Mouse (Mus musculus) forebrain, embryonic 11.5 days (tissue): ENCODE measurements at regions not wholly inside any gene's neighbourhood (a gene's known extent, or its start where the extent isn't known, plus 50 kb on each side); places are given as distances from the start of the nearest gene placed in this dataset.
A peak's percentile ranks its signal among the peaks of the same experiment; 100 is the strongest.

Experiments used
- ATAC-seq: fragments of 200-750 bp; cut with Nextera tagmentation; replicated peaks from 2 replicates; pipeline ENCODE4 v1.8.0; 2017; ENCODE audit warnings: moderate TSS enrichment; ENCODE audit not compliant: low FRiP score
- DNase-seq: peaks from one replicate; pipeline ENCODE4 v3.0.0-alpha.2; 2017; ENCODE audit warnings: low spot score
- H3K27ac ChIP-seq: fragments of 300-500 bp; sonication (generic); 2 replicates; pipeline ENCODE4 v1.5.1; 2014; ENCODE audit warnings: low read depth, low read length
- H3K27me3 ChIP-seq: fragments of 300-500 bp; sonication (generic); 2 replicates; pipeline ENCODE4 v1.6.1; 2014; ENCODE audit warnings: mild to moderate bottlenecking, low read length, mixed read lengths; ENCODE audit not compliant: control insufficient read depth, insufficient read depth
- H3K36me3 ChIP-seq: fragments of 300-500 bp; sonication (generic); 2 replicates; pipeline ENCODE4 v1.6.1; 2014; ENCODE audit warnings: mild to moderate bottlenecking, low read length, moderate library complexity, mixed read lengths; ENCODE audit not compliant: control insufficient read depth, insufficient read depth
- H3K4me1 ChIP-seq: fragments of 300-500 bp; sonication (generic); replicated peaks from 2 replicates; pipeline ENCODE4 v1.6.1; 2014; ENCODE audit warnings: low read length, mixed read lengths; ENCODE audit not compliant: control insufficient read depth, insufficient read depth
- H3K4me2 ChIP-seq: fragments of 300-500 bp; sonication (generic); 2 replicates; pipeline ENCODE4 v1.6.1; 2014; ENCODE audit warnings: low read depth, mild to moderate bottlenecking, low read length, moderate library complexity, mixed read lengths; ENCODE audit not compliant: severe bottlenecking
- H3K4me3 ChIP-seq: fragments of 300-500 bp; sonication (generic); 2 replicates; pipeline ENCODE4 v1.5.1; 2014; ENCODE audit warnings: low read depth, low read length
- H3K9ac ChIP-seq: fragments of 300-500 bp; sonication (generic); 2 replicates; pipeline ENCODE4 v1.6.1; 2014; ENCODE audit warnings: low read length
- H3K9me3 ChIP-seq: fragments of 300-500 bp; sonication (generic); 2 replicates; pipeline ENCODE4 v1.6.1; 2016; ENCODE audit warnings: low read length, mixed read lengths; ENCODE audit not compliant: control insufficient read depth
- WGBS: fragments of 180-500 bp; shearing (Covaris S2); extraction: QIAGEN DNeasy Blood & Tissue Kit; methylation state at CpG from one replicate; pipeline ENCODE4 v1.1.7; 2014; 5-methylcytosine and 5-hydroxymethylcytosine counted together

- Histone ChIP-seq H3K4me1 (no peaks in the 10 kb centered on the region), H3K9ac (no peak overlapping the region), H3K27ac (no peak overlapping the region), H3K4me2 (no peak overlapping the region), H3K36me3 (no peaks in the 10 kb centered on the region), H3K9me3 (no peaks in the 10 kb centered on the region), H3K4me3 (no peak overlapping the region), H3K27me3 (no peaks in the 10 kb centered on the region)
- WGBS = 68% methylated on average over 3 of the region's 3 CpGs
- DNase-seq (no peak), ATAC-seq (no peak)
Observed at GRCm38 (mm10) chr14:97403176-97403795, 766.3 kb downstream of the Dach1 start.

DNA sequence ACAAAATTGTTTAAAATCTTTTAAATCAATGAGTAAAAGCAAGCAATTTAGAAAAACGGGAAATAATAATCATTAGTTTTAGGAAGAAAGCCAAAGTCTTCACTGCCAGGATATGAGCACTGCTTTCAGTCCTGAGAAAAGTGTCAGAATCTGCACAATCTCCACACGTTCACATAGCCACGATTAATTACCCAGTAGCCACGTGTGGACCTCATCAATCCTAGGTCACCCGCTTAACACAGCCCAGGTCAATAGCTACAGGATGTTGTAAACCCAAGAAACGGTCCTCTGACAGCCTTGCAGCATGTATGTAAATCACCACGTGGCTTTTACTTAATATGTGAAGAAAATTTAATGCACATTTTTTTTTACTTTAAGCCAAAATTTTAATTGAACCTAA, 773.2 kb downstream of the Dach1 start:
- DNase-seq (no peak), ATAC-seq (peak; percentile 82)
- H3K9me3 ChIP-seq = no peaks in the 10 kb centered on the region
- H3K27ac ChIP-seq = no peak overlapping the region
- no peak overlapping the region for H3K4me2 ChIP-seq
- H3K9ac ChIP-seq = no peak overlapping the region
- H3K4me3 ChIP-seq = no peak overlapping the region
- peaks cover 2% of the 10 kb centered on the region; the same call in 1 of the 2 replicates for H3K4me1 ChIP-seq
- 51% methylated on average over 7 of the region's 7 CpGs for WGBS
- no peaks in the 10 kb centered on the region for H3K27me3 ChIP-seq
- H3K36me3 ChIP-seq = no peaks in the 10 kb centered on the region

DNA sequence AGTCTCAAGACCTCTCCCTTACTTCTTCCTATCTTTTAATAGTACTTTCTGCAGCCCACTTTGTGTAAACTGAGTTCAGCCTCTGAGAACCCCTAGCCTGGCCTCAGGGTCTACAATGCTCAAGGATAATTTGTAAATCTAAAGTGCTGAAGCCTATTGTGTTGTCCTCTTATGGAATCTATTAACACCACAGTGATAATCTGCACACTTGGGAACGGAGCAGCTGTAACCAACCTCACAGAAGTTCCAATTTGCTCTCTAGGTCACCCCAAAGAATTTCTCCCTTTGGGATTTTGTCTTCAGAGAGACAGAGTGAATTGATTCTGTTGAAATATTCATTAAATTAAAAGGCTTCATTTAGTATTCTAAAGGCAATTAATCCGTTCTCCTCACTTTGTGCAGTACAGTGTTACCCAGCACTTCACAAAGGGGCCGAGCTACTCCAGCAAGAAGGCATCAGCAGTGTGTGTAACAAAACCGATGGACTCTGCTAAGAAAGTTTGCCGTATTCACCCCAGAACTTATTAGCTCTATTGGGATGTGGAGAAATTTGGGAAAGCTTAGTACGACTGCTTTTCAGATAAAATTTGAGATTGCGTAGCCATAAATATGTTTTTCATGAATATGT, 773.7 kb downstream of the Dach1 start:
- no peaks in the 10 kb centered on the region for H3K9me3 ChIP-seq
- no peaks in the 10 kb centered on the region for H3K36me3 ChIP-seq
- no peak overlapping the region for H3K4me2 ChIP-seq
- DNase-seq = no peak
- ATAC-seq = peak; percentile 93
- H3K27me3 ChIP-seq = no peaks in the 10 kb centered on the region
- H3K9ac ChIP-seq = no peak overlapping the region
- peaks cover 2% of the 10 kb centered on the region; the same call in 1 of the 2 replicates for H3K4me1 ChIP-seq
- H3K4me3 ChIP-seq = no peak overlapping the region
- no peak overlapping the region for H3K27ac ChIP-seq
- 42% methylated on average over 7 of the region's 7 CpGs for WGBS

DNA sequence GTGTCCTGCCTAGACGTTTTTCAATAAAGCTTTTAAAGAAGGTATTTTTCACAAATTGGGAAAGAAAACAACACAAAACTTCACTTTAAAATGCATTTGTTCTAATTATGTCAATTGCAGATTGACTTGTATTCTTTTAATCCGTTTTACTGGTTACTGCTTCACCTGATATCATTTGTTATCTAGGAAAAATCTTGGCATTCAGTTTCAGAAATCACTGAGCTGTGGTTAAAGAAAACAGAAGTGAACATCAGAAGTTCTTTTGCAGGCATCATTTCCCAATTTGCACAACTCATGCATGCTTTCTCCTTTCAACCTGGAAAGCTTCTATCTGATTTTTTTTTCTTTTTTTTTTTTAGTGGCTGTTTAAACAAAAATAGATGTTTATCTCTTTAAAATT, 780.6 kb downstream of the Dach1 start:
- Histone ChIP-seq H3K9me3 (no peaks in the 10 kb centered on the region), H3K36me3 (no peaks in the 10 kb centered on the region), H3K27ac (no peak overlapping the region), H3K4me1 (no peaks in the 10 kb centered on the region), H3K4me3 (no peak overlapping the region), H3K27me3 (no peaks in the 10 kb centered on the region), H3K4me2 (no peak overlapping the region), H3K9ac (no peak overlapping the region)
- WGBS = 74% methylated on average over 2 of the region's 2 CpGs
- DNase-seq = no peak
- ATAC-seq = no peak

DNA sequence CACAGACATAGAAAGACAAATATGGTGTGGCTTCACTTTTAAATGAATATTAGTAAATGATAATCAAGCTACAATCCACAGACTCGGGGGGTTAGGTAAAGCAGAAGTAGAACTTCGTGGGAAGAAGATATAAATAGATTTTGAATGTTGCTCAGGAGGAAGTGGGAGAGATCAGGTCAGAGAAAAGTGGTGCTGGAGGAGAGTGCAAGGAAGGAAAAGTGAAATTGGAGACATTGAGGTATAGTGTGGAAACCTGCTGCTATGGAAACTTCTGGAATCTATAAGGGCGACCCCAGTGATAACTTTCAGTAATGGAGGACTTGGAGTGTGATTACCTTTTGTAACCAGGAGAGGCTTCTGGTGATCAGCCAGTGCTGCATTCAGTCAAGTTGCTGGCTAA, 789.4 kb downstream of the Dach1 start:
- no peaks in the 10 kb centered on the region for H3K4me1 ChIP-seq
- no peak for ATAC-seq
- DNase-seq = no peak
- H3K4me2 ChIP-seq = no peak overlapping the region
- no peak overlapping the region for H3K4me3 ChIP-seq
- WGBS = 83% methylated on average over 3 of the region's 3 CpGs
- no peaks in the 10 kb centered on the region for H3K36me3 ChIP-seq
- no peaks in the 10 kb centered on the region for H3K9me3 ChIP-seq
- H3K9ac ChIP-seq = no peak overlapping the region
- H3K27me3 ChIP-seq = no peaks in the 10 kb centered on the region
- no peak overlapping the region for H3K27ac ChIP-seq

DNA sequence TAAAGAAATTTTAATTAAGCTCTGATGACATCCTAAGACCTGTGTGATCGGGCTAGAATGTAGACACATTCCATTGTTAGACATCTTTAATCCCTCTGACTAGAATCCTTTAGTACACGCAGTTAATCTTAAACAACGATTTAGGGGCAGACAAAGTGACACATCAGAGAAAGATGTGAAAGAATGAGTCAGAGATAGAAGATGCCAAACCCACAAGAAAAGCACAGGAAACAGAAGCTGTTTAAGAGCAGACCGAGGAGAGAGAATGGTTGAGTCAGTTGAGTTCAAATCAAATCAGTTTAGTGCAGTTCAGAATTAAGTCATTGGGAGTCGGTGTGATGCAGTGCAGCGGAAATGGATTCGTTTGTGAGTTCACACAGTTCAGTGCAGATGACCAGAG, 812.6 kb downstream of the Dach1 start:
- H3K9ac ChIP-seq = no peak overlapping the region
- 88% methylated on average over 7 of the region's 7 CpGs for WGBS

GRCm38 (mm10) chr14:97347970-97348369, 821.6 kb downstream of the Dach1 start:
- Histone ChIP-seq H3K4me2 (no peak overlapping the region), H3K27ac (no peak overlapping the region), H3K9me3 (no peaks in the 10 kb centered on the region), H3K4me1 (no peaks in the 10 kb centered on the region), H3K36me3 (no peaks in the 10 kb centered on the region), H3K9ac (no peak overlapping the region), H3K27me3 (no peaks in the 10 kb centered on the region), H3K4me3 (no peak overlapping the region)
- ATAC-seq = no peak
- no peak for DNase-seq
- WGBS = 84% methylated on average over 2 of the region's 2 CpGs

More for the DNA sequence above, 812.6 kb downstream of the Dach1 start:
- H3K27me3 ChIP-seq = no peaks in the 10 kb centered on the region
- no peak for ATAC-seq
- H3K4me2 ChIP-seq = no peak overlapping the region
- no peak for DNase-seq
- H3K27ac ChIP-seq = no peak overlapping the region
- no peak overlapping the region for H3K4me3 ChIP-seq
- H3K4me1 ChIP-seq = no peaks in the 10 kb centered on the region
- no peaks in the 10 kb centered on the region for H3K9me3 ChIP-seq
- H3K36me3 ChIP-seq = no peaks in the 10 kb centered on the region

- no peaks in the 10 kb centered on the region for H3K27me3 ChIP-seq
- ATAC-seq (peak; percentile 67; the same call in 1 of the 2 replicates), DNase-seq (no peak)
- no peak overlapping the region for H3K27ac ChIP-seq
- no peak overlapping the region for H3K4me2 ChIP-seq
- H3K9me3 ChIP-seq = no peaks in the 10 kb centered on the region
- 5% methylated on average over 2 of the region's 2 CpGs for whole genome bisulfite sequencing
- no peak overlapping the region for H3K4me3 ChIP-seq
- no peak overlapping the region for H3K9ac ChIP-seq
- H3K4me1 ChIP-seq = no peaks in the 10 kb centered on the region
- H3K36me3 ChIP-seq = no peaks in the 10 kb centered on the region
Observed at GRCm38 (mm10) chr14:97331388-97331787, 812.5 kb upstream of the Klhl1 start.

DNA sequence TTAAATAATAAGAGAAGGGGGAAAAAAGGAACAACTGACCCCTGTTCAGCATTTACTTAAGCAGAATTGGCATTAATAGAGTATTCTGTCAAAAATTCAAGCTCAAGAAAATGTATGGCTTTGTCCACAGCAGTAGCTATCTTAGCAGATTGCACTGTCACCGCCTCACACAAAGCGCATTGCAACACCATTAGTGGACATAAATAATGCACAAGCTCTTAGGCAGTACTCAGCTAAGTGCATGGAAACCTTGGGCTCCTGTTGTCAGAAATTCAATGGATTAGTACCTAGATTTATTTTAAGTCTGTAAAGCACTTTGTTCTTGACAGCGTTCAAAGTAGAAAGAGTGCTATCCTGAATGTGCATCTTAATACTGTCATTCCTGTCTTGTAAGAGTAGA, 811.1 kb upstream of the Klhl1 start:
- H3K36me3 ChIP-seq = no peaks in the 10 kb centered on the region
- no peak overlapping the region for H3K9ac ChIP-seq
- no peaks in the 10 kb centered on the region for H3K27me3 ChIP-seq
- H3K27ac ChIP-seq = no peak overlapping the region
- no peak overlapping the region for H3K4me3 ChIP-seq
- ATAC-seq (no peak), DNase-seq (no peak)
- 78% methylated on average over 3 of the region's 3 CpGs for WGBS
- H3K4me2 ChIP-seq = no peak overlapping the region
- H3K9me3 ChIP-seq = no peaks in the 10 kb centered on the region
- no peaks in the 10 kb centered on the region for H3K4me1 ChIP-seq
